Mouse (Mus musculus) C2C12 (cell line): ENCODE measurements around the gene Gpc5. TPM values are rescaled to one million over a fixed set of nuclear protein-coding genes. Genes with fewer than 3 reads are reported as not detected.

Experiments used
- H3K27me3 ChIP-seq: one replicate; pipeline ENCODE4 v1.6.1; 2011; ENCODE audit not compliant: control insufficient read depth, insufficient read depth, insufficient read length
- H3K36me3 ChIP-seq: one replicate; pipeline ENCODE4 v1.6.1; 2011; ENCODE audit not compliant: control insufficient read depth, insufficient read depth
- H3K4me3 ChIP-seq: one replicate; pipeline ENCODE4 v1.5.1; 2011; ENCODE audit warnings: mild to moderate bottlenecking, control low read depth; ENCODE audit not compliant: poor library complexity, insufficient read depth, severe bottlenecking
- H3K79me2 ChIP-seq: one replicate; pipeline ENCODE4 v1.6.1; 2011; ENCODE audit not compliant: control insufficient read depth, insufficient read depth
- H3K79me3 ChIP-seq: one replicate; pipeline ENCODE4 v1.6.1; 2011; ENCODE audit warnings: low read depth, control low read depth
- H3ac ChIP-seq: one replicate; pipeline ENCODE3; 2011; ENCODE audit warnings: low read depth; ENCODE audit not compliant: control insufficient read depth, insufficient read length
- CEBPB ChIP-seq: IDR thresholded peaks from one replicate; pipeline ENCODE4 v1.6.1; 2011; ENCODE audit warnings: low read depth, mild to moderate bottlenecking, control low read depth, moderate library complexity
- CTCF ChIP-seq: IDR thresholded peaks from one replicate; pipeline ENCODE4 v1.5.1; 2011; ENCODE audit not compliant: control insufficient read depth, insufficient read depth, insufficient read length
- FOSL1 ChIP-seq: IDR thresholded peaks from one replicate; pipeline ENCODE4 v1.8.0; 2011; ENCODE audit warnings: mild to moderate bottlenecking, low read length; ENCODE audit not compliant: poor library complexity, insufficient read depth, severe bottlenecking
- MAX ChIP-seq: IDR thresholded peaks from one replicate; pipeline ENCODE4 v1.6.1; 2011; ENCODE audit warnings: mild to moderate bottlenecking, control low read depth
- MYOD1 ChIP-seq: IDR thresholded peaks from one replicate; pipeline ENCODE4 v1.6.1; 2011; ENCODE audit warnings: low read depth; ENCODE audit not compliant: control insufficient read depth, insufficient read length
- MYOG ChIP-seq: IDR thresholded peaks from one replicate; pipeline ENCODE4 v1.6.1; 2011; ENCODE audit not compliant: control insufficient read depth, insufficient read length; ENCODE audit errors: extremely low read depth
- USF1 ChIP-seq: IDR thresholded peaks from one replicate; pipeline ENCODE4 v1.6.1; 2011; ENCODE audit warnings: low read depth, mild to moderate bottlenecking, control low read depth, moderate library complexity
- polyA plus RNA-seq: library from polyadenylated mRNA; unstranded; fragments of >200 nt; fragmentation: generic; extraction: Trizol; gene quantifications from one replicate; pipeline ENCODE4 v1.2.1, GENCODE M21; 2012; ENCODE audit warnings: missing spikeins

Gpc5 gene
- polyA plus RNA-seq, 1 experiment: not detected

DNA sequence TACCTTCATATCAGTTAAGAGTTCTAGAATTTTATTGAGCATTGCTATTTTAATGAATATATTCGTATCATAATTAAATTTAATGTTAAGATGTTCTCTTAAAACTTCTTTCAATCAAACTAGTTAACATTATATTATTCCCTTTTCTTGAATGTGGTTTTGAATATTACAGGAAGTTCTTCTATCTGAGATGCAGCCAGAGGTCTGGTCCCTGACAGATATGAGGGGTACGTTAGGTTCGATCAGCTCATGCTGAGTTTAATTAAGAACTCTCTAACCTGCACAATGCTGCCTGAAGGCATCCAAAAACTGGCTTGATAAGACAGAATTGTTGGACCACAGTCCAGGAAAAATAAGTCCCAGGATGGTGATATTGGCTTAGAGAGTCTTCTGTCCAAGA, 161.1 kb downstream of the Gpc5 start:
- H3K4me3 ChIP-seq: no peak overlapping the region
- TF ChIP-seq MYOD1 (no peak), MAX (no peak), MYOG (no peak), CTCF (no peak), USF1 (no peak), CEBPB (no peak), FOSL1 (no peak)
- H3K27me3 ChIP-seq: no peaks in the 10 kb centered on the region
- no peaks in the 10 kb centered on the region for H3K36me3 ChIP-seq
- H3K79me3 ChIP-seq: no peaks in the 10 kb centered on the region
- H3ac ChIP-seq: no peak overlapping the region
- H3K79me2 ChIP-seq: no peaks in the 10 kb centered on the region

DNA sequence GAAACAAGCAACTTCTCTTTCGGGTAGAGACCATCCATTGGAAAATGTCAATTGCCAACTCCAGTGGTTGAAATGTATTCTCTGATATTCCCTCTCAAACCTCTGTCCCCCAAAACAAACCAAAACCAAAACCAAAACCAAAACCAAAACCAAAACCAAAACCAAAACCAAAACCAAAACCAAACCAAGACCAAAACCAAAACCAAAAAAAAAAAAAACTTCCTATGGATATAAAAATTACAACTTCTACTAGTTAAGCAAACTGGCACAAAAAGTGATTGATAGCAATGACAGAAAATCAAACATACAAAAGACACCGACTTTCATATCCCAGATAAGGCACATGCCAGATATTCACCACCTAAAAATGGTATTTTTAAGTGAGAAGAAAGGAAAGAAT, 161.7 kb downstream of the Gpc5 start:
- H3ac ChIP-seq: no peak overlapping the region
- TF ChIP-seq CTCF (no peak), FOSL1 (no peak), MYOG (no peak), CEBPB (no peak), USF1 (no peak), MAX (no peak), MYOD1 (no peak)
- H3K79me3 ChIP-seq: no peaks in the 10 kb centered on the region
- H3K4me3 ChIP-seq: no peak overlapping the region
- no peaks in the 10 kb centered on the region for H3K36me3 ChIP-seq
- no peaks in the 10 kb centered on the region for H3K27me3 ChIP-seq
- no peaks in the 10 kb centered on the region for H3K79me2 ChIP-seq

DNA sequence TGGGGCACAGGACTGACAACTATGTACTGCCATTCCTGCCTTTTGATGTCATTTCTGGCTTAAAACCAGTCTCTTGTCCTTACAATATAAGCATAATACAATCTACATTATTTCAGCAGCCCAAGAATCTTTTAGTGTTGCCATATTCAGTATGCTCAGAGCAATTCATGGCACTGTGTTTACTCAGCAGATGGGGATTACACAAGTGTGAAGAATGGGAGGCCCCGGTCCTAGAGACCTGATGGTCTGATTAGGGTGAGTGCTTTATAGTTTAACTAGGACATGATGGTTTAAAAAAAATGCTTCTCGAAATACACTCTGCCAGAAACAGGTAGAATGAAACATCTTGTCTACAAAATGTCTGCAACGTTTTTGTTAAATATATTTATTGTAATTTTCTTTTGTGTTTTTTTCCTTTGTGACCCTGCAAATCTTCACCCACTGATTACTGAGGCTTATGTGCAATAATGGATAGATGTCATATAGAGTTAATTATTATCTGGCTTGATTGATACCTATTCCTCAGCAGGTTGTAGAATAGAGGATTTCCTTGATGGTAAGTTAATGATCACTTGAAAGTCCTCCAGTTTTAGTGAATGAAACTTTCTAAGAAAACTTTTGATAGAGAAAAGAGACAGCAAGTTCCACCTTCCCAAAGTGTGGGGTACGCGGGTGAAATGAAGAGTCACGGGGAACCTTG, 177.8 kb downstream of the Gpc5 start:
- Histone ChIP-seq H3K27me3 (no peaks in the 10 kb centered on the region), H3K79me2 (no peaks in the 10 kb centered on the region), H3K79me3 (no peaks in the 10 kb centered on the region), H3ac (no peak overlapping the region), H3K4me3 (no peak overlapping the region), H3K36me3 (no peaks in the 10 kb centered on the region)
- TF ChIP-seq CTCF (no peak), MAX (no peak), USF1 (no peak), MYOD1 (no peak), CEBPB (no peak), MYOG (no peak), FOSL1 (no peak)

DNA sequence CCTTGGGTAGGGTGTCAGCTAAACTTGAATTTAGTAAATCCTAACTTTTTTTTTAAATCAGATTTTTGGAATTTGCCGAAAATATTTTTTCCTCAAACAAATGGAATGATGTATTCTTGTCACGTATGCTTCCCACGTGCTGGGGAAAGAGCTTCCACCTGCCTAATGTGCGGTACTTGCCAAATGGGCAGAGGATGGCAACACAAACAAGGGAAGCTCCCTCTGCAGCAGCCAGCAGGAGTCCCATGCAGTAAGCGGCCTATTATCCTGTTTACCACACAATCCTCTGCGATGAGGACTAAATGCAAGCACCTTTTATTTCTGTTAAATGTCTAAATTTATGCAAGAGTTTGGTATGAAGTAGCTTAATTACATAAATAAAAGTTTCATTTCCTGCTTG, 178.4 kb downstream of the Gpc5 start:
- Histone ChIP-seq H3K4me3 (no peak overlapping the region), H3K79me3 (no peaks in the 10 kb centered on the region), H3K27me3 (no peaks in the 10 kb centered on the region), H3ac (no peak overlapping the region), H3K36me3 (no peaks in the 10 kb centered on the region), H3K79me2 (no peaks in the 10 kb centered on the region)
- TF ChIP-seq CTCF (no peak), CEBPB (no peak)

DNA sequence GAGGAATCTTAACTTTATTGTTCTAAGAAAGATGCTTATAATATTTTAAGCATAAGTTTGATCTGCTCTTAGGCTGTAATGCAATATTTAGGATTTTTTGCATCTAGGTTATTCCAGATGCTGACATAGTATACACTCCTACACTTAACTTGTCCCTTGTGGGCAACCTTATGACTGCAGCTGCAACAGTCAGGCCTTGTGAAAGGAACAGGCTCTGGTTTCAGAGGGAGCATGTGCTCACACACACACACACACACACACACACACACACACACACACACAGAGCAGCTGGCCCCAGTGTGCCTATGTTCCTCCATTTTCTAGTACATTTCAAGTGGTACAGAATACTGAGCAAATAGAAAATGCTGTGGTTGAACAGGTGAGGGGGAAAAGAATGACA, 190.8 kb downstream of the Gpc5 start:
- no peaks in the 10 kb centered on the region for H3K79me3 ChIP-seq
- H3K4me3 ChIP-seq: no peak overlapping the region
- TF ChIP-seq MYOG (no peak), CTCF (no peak), MYOD1 (no peak), USF1 (no peak), MAX (no peak), FOSL1 (no peak), CEBPB (no peak)
- no peaks in the 10 kb centered on the region for H3K36me3 ChIP-seq
- no peaks in the 10 kb centered on the region for H3K27me3 ChIP-seq
- H3ac ChIP-seq: no peak overlapping the region
- H3K79me2 ChIP-seq: no peaks in the 10 kb centered on the region

DNA sequence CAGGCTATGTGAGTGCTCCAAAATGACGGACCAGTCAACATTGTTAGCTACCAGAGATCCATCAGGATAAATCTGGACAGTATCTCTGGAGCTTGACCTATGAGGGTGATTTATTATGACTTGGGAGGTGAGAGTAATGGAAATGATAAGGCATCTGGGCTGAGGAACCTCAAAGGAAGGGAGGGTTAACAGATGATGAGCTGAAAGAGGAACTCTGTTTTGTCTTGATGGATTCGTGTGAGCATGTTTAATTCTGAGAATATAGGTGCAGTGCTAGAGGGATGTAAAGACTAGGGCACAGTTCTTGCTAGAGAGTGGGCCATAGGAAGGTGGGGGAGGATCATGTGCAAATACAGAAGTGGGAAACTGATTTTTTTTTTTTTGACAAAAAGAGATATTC, 232.2 kb downstream of the Gpc5 start:
- Histone ChIP-seq H3K4me3 (no peak overlapping the region), H3K27me3 (no peaks in the 10 kb centered on the region), H3K79me3 (no peaks in the 10 kb centered on the region), H3ac (no peak overlapping the region), H3K79me2 (no peaks in the 10 kb centered on the region), H3K36me3 (no peaks in the 10 kb centered on the region)
- no peak for TF ChIP-seq MYOG
- no peak for TF ChIP-seq MAX
- TF ChIP-seq USF1: no peak
- no peak for TF ChIP-seq CEBPB
- no peak for TF ChIP-seq FOSL1
- TF ChIP-seq CTCF: no peak
- no peak for TF ChIP-seq MYOD1
